Mouse (Mus musculus) myocyte (in vitro differentiated cells): Measurements from ENCODE around the gene Rassf3.

Experiments used
- MAX ChIP-seq: IDR thresholded peaks from one replicate; pipeline ENCODE4 v1.6.1; 2011; ENCODE audit warnings: low read depth, mild to moderate bottlenecking, control low read depth
- MYOG ChIP-seq, 3 experiments: IDR thresholded peaks; one replicate each; pipeline ENCODE4 v1.6.1; 2011; ENCODE audit warnings: control low read depth in 2 of 3, low read depth in 2 of 3, mild to moderate bottlenecking in 2 of 3; ENCODE audit not compliant: insufficient read length in 2 of 3, control insufficient read depth in 1 of 3, insufficient read depth in 1 of 3
- POLR2A ChIP-seq: IDR thresholded peaks from one replicate; pipeline ENCODE4 v1.6.1; 2011; ENCODE audit warnings: low read depth, mild to moderate bottlenecking, control low read depth, moderate library complexity; ENCODE audit not compliant: insufficient read length

DNA sequence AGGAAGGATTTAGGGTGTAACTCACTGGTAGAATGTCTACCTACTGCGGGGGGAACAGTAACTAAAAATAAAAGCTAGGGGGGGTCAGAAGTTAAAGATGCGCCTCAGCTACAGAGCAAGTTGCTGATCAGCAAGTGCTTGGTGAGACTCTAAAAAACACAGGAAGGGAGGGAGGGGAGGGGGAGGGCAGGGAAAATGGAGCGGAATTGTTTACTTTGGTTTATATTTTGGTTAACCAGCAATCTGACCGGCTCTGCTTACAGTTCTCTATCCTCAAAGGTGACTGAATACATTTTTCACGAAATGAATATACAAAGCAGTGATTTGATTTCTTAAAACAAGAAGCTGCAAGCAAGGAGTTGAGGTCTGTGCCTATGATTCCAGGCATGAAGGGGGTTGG is 7.2 kb downstream of the Rassf3 start:
- TF ChIP-seq MYOG (IDR thresholded peaks at IDR 0.05; ENCODE audit: control insufficient read depth in 1 of 3, insufficient read depth in 1 of 3, insufficient read length in 2 of 3, low read depth in 2 of 3) (no peak), MAX (no peak), POLR2A (no peak)
